Mouse (Mus musculus) C2C12 (cell line): Measurements from ENCODE around the gene Socs7.

Source experiments
- CTCF ChIP-seq: IDR thresholded peaks from one replicate; pipeline ENCODE4 v1.5.1; 2011; ENCODE audit not compliant: control insufficient read depth, insufficient read depth, insufficient read length
- USF1 ChIP-seq: IDR thresholded peaks from one replicate; pipeline ENCODE4 v1.6.1; 2011; ENCODE audit warnings: low read depth, mild to moderate bottlenecking, control low read depth, moderate library complexity

DNA sequence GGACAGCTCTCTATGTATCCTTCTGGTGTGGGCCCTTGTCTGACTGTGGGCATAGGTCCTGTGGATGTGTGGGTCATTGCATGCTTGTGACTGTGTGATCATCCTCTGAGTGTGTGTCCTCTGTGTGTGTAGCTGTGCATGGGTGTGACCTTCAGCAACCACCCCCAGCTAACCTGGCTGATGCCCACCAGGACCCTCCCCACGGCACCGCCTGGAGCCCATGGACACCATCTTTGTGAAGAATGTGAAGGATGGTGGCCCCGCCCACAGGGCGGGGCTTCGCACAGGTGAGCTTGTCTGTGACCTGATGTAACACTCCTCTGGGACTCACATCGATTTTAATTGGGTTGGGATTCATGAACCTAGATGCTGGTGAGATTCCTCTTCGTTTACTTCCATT is 85.6 kb downstream of the Socs7 start:
- TF ChIP-seq USF1 (no peak), CTCF (no peak)
